Mouse (Mus musculus): ENCODE results near the gene Arhgap31.

DNA sequence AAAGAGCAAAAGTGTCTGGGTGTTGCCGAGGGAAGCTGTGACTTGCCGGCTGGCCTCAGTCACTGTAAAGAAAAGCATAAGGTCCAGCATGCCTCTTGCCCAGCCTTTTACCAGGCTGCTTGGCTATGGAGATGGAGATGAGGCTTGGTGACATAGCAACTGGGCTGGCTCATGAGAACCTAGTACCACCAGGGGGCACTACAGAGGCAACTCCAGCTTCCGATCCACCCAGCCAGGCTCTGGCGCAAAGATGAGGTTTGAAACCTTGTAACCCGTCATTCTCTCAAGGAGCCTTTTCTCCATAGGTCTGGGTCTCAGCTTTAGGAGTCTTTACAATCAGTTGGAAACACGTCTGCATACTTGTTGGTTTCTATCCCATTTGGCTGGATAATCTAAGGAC is 94.0 kb downstream of the Arhgap31 start:
- peak; percentile 74 for TF ChIP-seq CTCF (IDR thresholded peaks at IDR 0.05; ENCODE audit: extremely low read depth, insufficient read depth, low read length)
- no peak for TF ChIP-seq POLR2A (IDR thresholded peaks at IDR 0.05; ENCODE audit: extremely low read depth, insufficient read depth, low read length)

All from cortical plate, adult 2 months (tissue).